Mouse (Mus musculus): Measurements from ENCODE around the gene Tjp3.

GRCm38 (mm10) chr10:81292554-81293333 is 1.4 kb upstream of the Tjp3 start, which contains the start of gene Pip5k1c:
- TF ChIP-seq CTCF (IDR thresholded peaks at IDR 0.05; ENCODE audit: borderline replicate concordance, control insufficient read depth, extremely low read depth, insufficient read depth, low read length, poor library complexity) (peak; percentile 87), POLR2A (IDR thresholded peaks at IDR 0.05; ENCODE audit: control insufficient read depth, extremely low read depth, insufficient read depth, low read length, poor library complexity) (peak; percentile 98)

Measured in thymus, adult 2 months (tissue).